Mouse (Mus musculus) right cerebral cortex, postnatal 25 days (tissue): ENCODE data around the gene Clca3b.
A peak's percentile ranks its signal among the peaks of the same experiment; 100 is the strongest.
"Not testable (repeated sequence)": the region's sequence is repeated elsewhere in the genome, so short reads cannot be mapped to it uniquely, and the experiment has no call there.

Experiments
- DNase-seq: peaks from one replicate; pipeline ENCODE4 v3.0.0; 2022

Clca3b gene

GRCm38 (mm10) chr3:144849014-144849556, at the start of gene Clca3b:
Clca3b (minus strand) TSS chr3:144849357.
- not testable (repeated sequence) for DNase-seq

- DNase-seq: no peak
Observed at GRCm38 (mm10) chr3:144897042-144897678, 48.0 kb upstream of the Clca3b start.

GRCm38 (mm10) chr3:144890246-144890758, 41.1 kb upstream of the Clca3b start:
- DNase-seq: no peak

GRCm38 (mm10) chr3:144886957-144887356, 37.8 kb upstream of the Clca3b start:
- DNase-seq: no peak

GRCm38 (mm10) chr3:144872012-144872411, 22.9 kb upstream of the Clca3b start:
- not testable (repeated sequence) for DNase-seq

GRCm38 (mm10) chr3:144849584-144849983, 427 bp upstream of the Clca3b start:
- no peak for DNase-seq

GRCm38 (mm10) chr3:144827257-144827656, 21.9 kb downstream of the Clca3b start:
- DNase-seq: no peak

- DNase-seq: peak; percentile 77
Observed at GRCm38 (mm10) chr3:144825151-144825550, 24.0 kb downstream of the Clca3b start.

GRCm38 (mm10) chr3:144823331-144823730, 25.8 kb downstream of the Clca3b start:
- DNase-seq: no peak

GRCm38 (mm10) chr3:144820632-144821031, 28.5 kb downstream of the Clca3b start:
- no peak for DNase-seq

- DNase-seq: not testable (repeated sequence)
Observed at GRCm38 (mm10) chr3:144819219-144819618, 29.9 kb downstream of the Clca3b start, which contains the start of gene Clca3a2. Clca3a2 (minus strand) TSS chr3:144819494.

GRCm38 (mm10) chr3:144813336-144813735, 35.8 kb downstream of the Clca3b start:
- not testable (repeated sequence) for DNase-seq

- DNase-seq: no peak
Observed at GRCm38 (mm10) chr3:144811821-144812220, 37.3 kb downstream of the Clca3b start.

GRCm38 (mm10) chr3:144808153-144808925, 40.8 kb downstream of the Clca3b start:
- not testable (repeated sequence) for DNase-seq

- not testable (repeated sequence) for DNase-seq
Observed at GRCm38 (mm10) chr3:144806626-144807025, 42.5 kb downstream of the Clca3b start.

GRCm38 (mm10) chr3:144801861-144802260, 47.3 kb downstream of the Clca3b start:
- no peak for DNase-seq

GRCm38 (mm10) chr3:144785181-144786148, 63.7 kb downstream of the Clca3b start:
- DNase-seq: no peak
